12 mouse cellular contexts compared by ENCODE assay signal in genomic region chr11:109343558-109343957, GRCm38 (mm10). TPM values are rescaled to one million over a fixed set of nuclear protein-coding genes. Genes with fewer than 3 reads are reported as not detected.
DNase-seq lines count a peak whose midpoint lies in the region; ATAC-seq and TF ChIP-seq lines count a peak whose summit lies in the region.
"Had no signal": no experiment of that assay in that cellular context is flagged by ENCODE, and none has a peak within 500 bp of the region (broad histone marks: within the 10 kb centered on the region; RNA-seq: fewer than 3 reads in every experiment).

No protein-coding gene starts in this region.

- peaks cover 38% of the 10 kb centered on the region for H3K4me1 ChIP-seq in heart, embryonic 11.5 days (ENCODE audit: control insufficient read depth, insufficient read depth, low read length)
- peaks cover 44% of the 10 kb centered on the region for H3K4me1 ChIP-seq in intestine, embryonic 16.5 days (ENCODE audit: control insufficient read depth, insufficient read depth, low read length)

- no peaks in the 10 kb centered on the region for H3K9me3 ChIP-seq in heart, embryonic 11.5 days (replicated peaks; ENCODE audit: control insufficient read depth, low read length)
- no peaks in the 10 kb centered on the region for H3K9me3 ChIP-seq in intestine, embryonic 16.5 days (ENCODE audit: control insufficient read depth, low read length)
- H3K9me3 ChIP-seq: embryonic facial prominence, embryonic 12.5 days; liver, embryonic 15.5 days had no signal

- no peak for ATAC-seq in heart, embryonic 11.5 days (replicated peaks; ENCODE audit: insufficient number of reproducible peaks, low FRiP score, low TSS enrichment)
- ATAC-seq in intestine, embryonic 16.5 days, result no peak
- ATAC-seq: CD4-positive, CD25-positive, alpha-beta regulatory T cell, adult 4 months; forebrain, embryonic 16.5 days had no signal

- peak overlapping the region; percentile 76 for H3K27ac ChIP-seq in heart, embryonic 11.5 days (ENCODE audit: low read depth, low read length)
- peak overlapping the region; percentile 73 for H3K27ac ChIP-seq in layer of hippocampus, adult 2 months
- peak overlapping the region; percentile 84 for H3K27ac ChIP-seq in intestine, embryonic 16.5 days (ENCODE audit: low read length)
- H3K27ac ChIP-seq: embryonic facial prominence, embryonic 12.5 days; liver, embryonic 15.5 days had no signal

- H3K27me3 ChIP-seq in heart, embryonic 11.5 days (ENCODE audit: control insufficient read depth, insufficient read depth, low read length), result no peaks in the 10 kb centered on the region
- no peaks in the 10 kb centered on the region for H3K27me3 ChIP-seq in intestine, embryonic 16.5 days (replicated peaks; ENCODE audit: control insufficient read depth, insufficient read depth, low read length)
- H3K27me3 ChIP-seq: embryonic facial prominence, embryonic 12.5 days; liver, embryonic 15.5 days had no signal

- peak overlapping the region; percentile 55 for H3K4me2 ChIP-seq in heart, embryonic 11.5 days
- H3K4me2 ChIP-seq in intestine, embryonic 16.5 days (ENCODE audit: low read depth, low read length), result no peak overlapping the region
- H3K4me2 ChIP-seq: embryonic facial prominence, embryonic 12.5 days; liver, embryonic 15.5 days had no signal

- intact Hi-C loops in heart, postnatal 36 days (cut with DNase I), result no loop called here

- DNase-seq in heart, postnatal 36 days, result no peak
- no peak for DNase-seq in layer of hippocampus, adult 2 months (ENCODE audit: low spot score in 2 of 2)
- DNase-seq in layer of hippocampus, adult 9-10 months (ENCODE audit: low spot score), result no peak
- DNase-seq in R1 (ENCODE audit: low read depth, low spot score), result peak; percentile 26
- DNase-seq in Muller cell, postnatal 12 days (ENCODE audit: inconsistent ontology term), result no peak
- no peak for DNase-seq in thymus, postnatal 10 days (ENCODE audit: low spot score in 2 of 2)

- H3K9ac ChIP-seq in heart, embryonic 11.5 days (ENCODE audit: low read depth, low read length), result no peak overlapping the region
- H3K9ac ChIP-seq in intestine, embryonic 16.5 days (ENCODE audit: low read depth, low read length), result 0 out of 2 replicates have a peak overlapping the region, but pooled peaks have one; percentile 12
- H3K9ac ChIP-seq: embryonic facial prominence, embryonic 12.5 days; liver, embryonic 15.5 days had no signal

- peak overlapping the region; percentile 19 for H3K4me3 ChIP-seq in heart, embryonic 11.5 days (ENCODE audit: low read depth, low read length)
- no peak overlapping the region for H3K4me3 ChIP-seq in layer of hippocampus, adult 2 months
- H3K4me3 ChIP-seq in intestine, embryonic 16.5 days (ENCODE audit: low read length), result no peak overlapping the region
- H3K4me3 ChIP-seq: embryonic facial prominence, embryonic 12.5 days; liver, embryonic 15.5 days had no signal

- 19% methylated on average over 7 of the region's 7 CpGs for WGBS in heart, embryonic 11.5 days (ENCODE audit: insufficient replicate concordance)
- 48% methylated on average over 7 of the region's 7 CpGs for WGBS in intestine, embryonic 16.5 days

- H3K36me3 ChIP-seq in heart, embryonic 11.5 days (ENCODE audit: control insufficient read depth, insufficient read depth, low read length), result no peaks in the 10 kb centered on the region
- H3K36me3 ChIP-seq in intestine, embryonic 16.5 days (ENCODE audit: control insufficient read depth, insufficient read depth, low read length), result no peaks in the 10 kb centered on the region
- H3K36me3 ChIP-seq: embryonic facial prominence, embryonic 12.5 days; liver, embryonic 15.5 days had no signal

- no peak for TF ChIP-seq CTCF in layer of hippocampus, adult 2 months (conservative IDR thresholded peaks at IDR 0.05)

RNA-seq across cellular contexts. Expression of gene Gna13, which starts 19.1 kb away (rescaled TPM):
- polyA plus RNA-seq in heart, embryonic 11.5 days (2014; fragmentation: Nextera tagmentation; extraction: Ambion mirVana), result 24.9 and 28.9 TPM in 2 replicates
- total RNA-seq in heart, postnatal 36 days (2021), result 10 to 100 TPM; 33.7 to 34.2 TPM
- 10 to 100 TPM; 55.5 to 60.9 TPM for total RNA-seq in layer of hippocampus, adult 2 months (2021)
- polyA plus RNA-seq in intestine, embryonic 16.5 days (2015; fragmentation: Nextera tagmentation; extraction: Ambion mirVana), result 36.1 and 39.6 TPM in 2 replicates

RNA-seq across cellular contexts. Expression of gene Rgs9, which starts 45.6 kb away (rescaled TPM):
- 0.40 and 0.72 TPM in 2 replicates for polyA plus RNA-seq in heart, embryonic 11.5 days (2014; fragmentation: Nextera tagmentation; extraction: Ambion mirVana)
- under 1 TPM in 1 of 2 experiments, not detected in 1; 0.14 TPM for total RNA-seq in heart, postnatal 36 days (2021)
- total RNA-seq in layer of hippocampus, adult 2 months (2021), result 10 to 100 TPM; 15.1 to 16.2 TPM
- 3.5 and 3.8 TPM in 2 replicates for polyA plus RNA-seq in intestine, embryonic 16.5 days (2015; fragmentation: Nextera tagmentation; extraction: Ambion mirVana)

Comparison
In these comparisons a context has a peak if more than half of its experiments do, and no peak if none do; other contexts are left out.
1. RNA of gene Rgs9, which starts 45.6 kb away (total RNA-seq): 15.1 to 16.2 TPM in layer of hippocampus, adult 2 months; 0.14 TPM in heart, postnatal 36 days; every median in the first group is over 10 times any median in the second.
2. Peak in every context shown above with its lines, with median percentiles within 50 percentile points of each other: H3K27ac ChIP-seq.